18 mouse cellular contexts compared by ENCODE assay signal in genomic region chr16:30762898-30763595, GRCm38 (mm10).
"Had no signal": no experiment of that assay in that cellular context is flagged by ENCODE, and none has a peak within 500 bp of the region (broad histone marks: within the 10 kb centered on the region; RNA-seq: fewer than 3 reads in every experiment).

No protein-coding gene starts in this region.

- H3K4me3 ChIP-seq: left cerebral cortex, adult 2 months; limb, embryonic 12.5 days; limb, embryonic 15.5 days; liver, embryonic 15.5 days; lung, embryonic 15.5 days had no signal

- H3K27ac ChIP-seq: kidney, postnatal 0 days; left cerebral cortex, adult 2 months; limb, embryonic 12.5 days; limb, embryonic 15.5 days; liver, embryonic 15.5 days; lung, embryonic 15.5 days had no signal

- H3K36me3 ChIP-seq: limb, embryonic 12.5 days; limb, embryonic 15.5 days; liver, embryonic 15.5 days; lung, embryonic 15.5 days had no signal

- H3K4me1 ChIP-seq: liver, embryonic 15.5 days had no signal

- H3K9me3 ChIP-seq: limb, embryonic 12.5 days; limb, embryonic 15.5 days; liver, embryonic 15.5 days; lung, embryonic 15.5 days had no signal

- H3K27me3 ChIP-seq: limb, embryonic 12.5 days; limb, embryonic 15.5 days; liver, embryonic 15.5 days; lung, embryonic 15.5 days had no signal

- H3K9ac ChIP-seq: limb, embryonic 12.5 days; limb, embryonic 15.5 days; liver, embryonic 15.5 days; lung, embryonic 15.5 days had no signal

- DNase-seq: kidney, postnatal 36 days; layer of hippocampus, postnatal 36 days; left cerebral cortex, postnatal 4 days; lung, adult 18-20 months; lung, postnatal 14 days; lung, postnatal 4 days; midbrain, embryonic 14.5 days; right cerebral cortex, postnatal 25 days; thymus, adult 18-20 months; thymus, postnatal 36 days had no signal

- H3K4me2 ChIP-seq: limb, embryonic 12.5 days; limb, embryonic 15.5 days; liver, embryonic 11.5 days; liver, embryonic 15.5 days; lung, embryonic 15.5 days; midbrain, embryonic 11.5 days had no signal
